Mouse (Mus musculus) small intestine, adult 2 months (tissue): ENCODE results near the gene Vps13d.

Experiments
- CTCF ChIP-seq: fragments of 200-500 bp; IDR thresholded peaks from 2 replicates; pipeline ENCODE4 v1.5.1; 2012; ENCODE audit warnings: low read depth, mild to moderate bottlenecking, control low read depth, inconsistent platforms, low read length, moderate library complexity, mixed read lengths; ENCODE audit not compliant: insufficient replicate concordance, insufficient read length; ENCODE audit errors: extremely low read depth
- POLR2A ChIP-seq: fragments of 200-500 bp; IDR thresholded peaks from 2 replicates; pipeline ENCODE4 v1.6.1; 2012; ENCODE audit warnings: low read depth, mild to moderate bottlenecking, control low read depth, inconsistent platforms, low read length, moderate library complexity

GRCm38 (mm10) chr4:145147006-145147961 lies 47.5 kb downstream of the Vps13d start:
- TF ChIP-seq POLR2A (no peak), CTCF (no peak)
